Mouse (Mus musculus) liver, embryonic 14.5 days (tissue): ENCODE results near the gene Svip. TPM values are rescaled to one million over a fixed set of nuclear protein-coding genes. Genes with fewer than 3 reads are reported as not detected.
A peak's percentile ranks its signal among the peaks of the same experiment; 100 is the strongest.

ENCODE experiments used
- ATAC-seq: fragments of 200-750 bp; cut with Nextera tagmentation; 2 replicates; pipeline ENCODE4 v1.8.0; 2017; ENCODE audit warnings: moderate number of reproducible peaks, mild to moderate bottlenecking, moderate library complexity; ENCODE audit not compliant: insufficient read depth
- DNase-seq, 3 experiments: peaks; one replicate each; pipeline ENCODE4 v3.0.0-alpha.2; 2012 to 2013; ENCODE audit warnings: low read depth in 3 of 3, low spot score in 3 of 3
- H3K27ac ChIP-seq: fragments of 300-500 bp; sonication (generic); 2 replicates; pipeline ENCODE4 v1.5.1; 2014; ENCODE audit warnings: moderate library complexity, mild to moderate bottlenecking, control low read depth, inconsistent platforms
- H3K27me3 ChIP-seq: fragments of 300-500 bp; sonication (generic); 2 replicates; pipeline ENCODE4 v1.6.1; 2014; ENCODE audit warnings: mild to moderate bottlenecking, low read length, moderate library complexity; ENCODE audit not compliant: control insufficient read depth, insufficient read depth
- H3K36me3 ChIP-seq: fragments of 300-500 bp; sonication (generic); replicated peaks from 2 replicates; pipeline ENCODE4 v1.6.1; 2014; ENCODE audit warnings: low read depth; ENCODE audit not compliant: control insufficient read depth, insufficient read depth
- H3K4me1 ChIP-seq, 2 experiments: fragments of 200-500 bp in 1 of 2; fragments of 300-500 bp in 1 of 2; sonication (generic) in 1 of 2; replicated peaks; 2 replicates each; pipeline ENCODE4 v1.6.1; 2012 to 2014; ENCODE audit warnings: antibody characterized with exemption in 1 of 2, inconsistent platforms in 1 of 2, low read length in 1 of 2; ENCODE audit not compliant: control insufficient read depth in 2 of 2, insufficient read depth in 2 of 2
- H3K4me2 ChIP-seq: fragments of 300-500 bp; sonication (generic); 2 replicates; pipeline ENCODE4 v1.6.1; 2014; ENCODE audit warnings: low read depth, mild to moderate bottlenecking, control low read depth, moderate library complexity
- H3K4me3 ChIP-seq, 2 experiments: fragments of 200-500 bp in 1 of 2; fragments of 300-500 bp in 1 of 2; sonication (generic) in 1 of 2; 2 replicates each; pipeline ENCODE4 v1.5.1; 2012 to 2014; ENCODE audit warnings: low read depth in 2 of 2, low read length in 2 of 2, mild to moderate bottlenecking in 2 of 2, control low read depth in 1 of 2, inconsistent platforms in 1 of 2, moderate library complexity in 1 of 2; ENCODE audit not compliant: insufficient read depth in 1 of 2
- H3K9ac ChIP-seq: fragments of 300-500 bp; sonication (generic); replicated peaks from 2 replicates; pipeline ENCODE4 v1.6.1; 2014; ENCODE audit warnings: mild to moderate bottlenecking, control low read depth, moderate library complexity
- H3K9me3 ChIP-seq: fragments of 300-500 bp; sonication (generic); 2 replicates; pipeline ENCODE4 v1.6.1; 2016; ENCODE audit warnings: low read length, mixed read lengths; ENCODE audit not compliant: control insufficient read depth
- CTCF ChIP-seq: IDR thresholded peaks from 2 replicates; pipeline ENCODE4 v1.5.1; 2016; ENCODE audit warnings: antibody characterized with exemption, low read depth, control low read depth
- EP300 ChIP-seq: IDR thresholded peaks from 2 replicates; pipeline ENCODE4 v1.6.1; 2016; ENCODE audit warnings: antibody characterized with exemption, low read depth
- WGBS: fragments of 180-500 bp; shearing (Covaris S2); extraction: QIAGEN DNeasy Blood & Tissue Kit; methylation state at CpG from one replicate; pipeline ENCODE4 v1.1.7; 2014; ENCODE audit not compliant: insufficient replicate concordance; 5-methylcytosine and 5-hydroxymethylcytosine counted together
- polyA plus RNA-seq, 2 experiments: library from polyadenylated mRNA; depleted of rRNA in 1 of 2; stranded (reverse) in 1 of 2; unstranded in 1 of 2; fragments of >200 nt; fragmentation: Nextera tagmentation in 1 of 2; extraction: Ambion mirVana in 1 of 2; gene quantifications; 2 replicates each; pipeline versions ENCODE4 v1.2.1 to v1.2.3; 2012 to 2014

Svip gene
- polyA plus RNA-seq, 2 experiments: 12.4 to 23.6 TPM

DNA sequence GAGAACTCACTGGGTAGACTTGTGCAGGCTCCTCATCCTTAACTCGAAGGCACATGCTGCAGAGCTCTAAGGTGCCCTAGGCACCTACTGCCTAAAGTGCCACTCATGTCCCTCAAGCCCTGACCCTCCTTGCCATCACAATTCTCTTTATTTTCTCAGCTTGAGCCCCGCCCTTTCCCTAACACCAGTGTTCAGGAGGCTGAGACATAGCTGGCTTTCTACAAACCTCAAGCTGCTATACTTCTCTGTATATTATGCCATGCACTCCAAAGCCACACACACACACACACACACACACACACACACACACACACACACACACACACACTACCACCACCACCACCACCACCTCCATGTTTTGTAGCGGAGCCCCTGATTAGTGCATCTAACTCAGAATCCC lies 9.8 kb upstream of the Svip start, which contains the start of gene 1700015G11Rik:
TSS of gene 1700015G11Rik (minus strand) at position 101 of the 400 bp plus-strand sequence.
- no peak for DNase-seq
- no peaks in the 10 kb centered on the region for H3K27me3 ChIP-seq
- H3K9ac ChIP-seq: no peak within 1 kb of the TSS
- H3K4me2 ChIP-seq: no peak within 1 kb of the TSS
- WGBS: 46% methylated on average over 3 of the region's 3 CpGs
- no peak within 1 kb of the TSS for H3K4me3 ChIP-seq
- H3K27ac ChIP-seq: no peak within 1 kb of the TSS
- 0 out of 4 replicates have a peak, but pooled peaks cover 0 to 2% of the 10 kb centered on the region in 2 experiments for H3K4me1 ChIP-seq
- H3K9me3 ChIP-seq: no peaks in the 10 kb centered on the region
- no peak for ATAC-seq
- TF ChIP-seq CTCF: no peak
- TF ChIP-seq EP300: no peak
- no peaks in the 10 kb centered on the region for H3K36me3 ChIP-seq

DNA sequence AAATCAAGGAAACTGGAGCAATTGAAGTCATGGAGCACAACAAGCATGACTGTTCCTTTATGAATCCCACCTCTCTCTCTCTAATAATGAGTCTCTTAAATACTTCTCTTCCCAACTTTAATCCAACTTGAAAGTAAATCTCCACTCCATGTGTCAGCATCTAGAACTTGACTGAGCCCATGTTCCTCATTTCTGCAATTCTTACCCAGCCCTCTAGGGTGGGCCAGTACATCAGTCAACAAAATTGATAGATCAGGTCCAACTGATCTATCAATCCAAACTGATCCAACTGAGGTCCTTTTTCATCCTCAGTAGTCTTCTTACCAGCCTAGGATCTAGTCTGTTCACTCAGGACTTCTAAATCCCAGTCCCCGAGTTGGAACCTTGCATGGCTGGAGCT lies 9.4 kb upstream of the Svip start:
- no peak overlapping the region for H3K9ac ChIP-seq
- H3K4me3 ChIP-seq: no peak overlapping the region
- DNase-seq (no peak), ATAC-seq (no peak)
- TF ChIP-seq EP300: no peak
- peak; percentile 28; the same call in 1 of the 2 replicates for TF ChIP-seq CTCF
- H3K36me3 ChIP-seq: no peaks in the 10 kb centered on the region
- whole genome bisulfite sequencing: 61% methylated on average over 1 of the region's 1 CpGs
- H3K9me3 ChIP-seq: no peaks in the 10 kb centered on the region
- H3K27me3 ChIP-seq: no peaks in the 10 kb centered on the region
- H3K4me1 ChIP-seq: 0 out of 4 replicates have a peak, but pooled peaks cover 0 to 2% of the 10 kb centered on the region in 2 experiments
- no peak overlapping the region for H3K27ac ChIP-seq
- H3K4me2 ChIP-seq: no peak overlapping the region

- DNase-seq: no peak
- 0 out of 4 replicates have a peak, but pooled peaks cover 0 to 2% of the 10 kb centered on the region in 2 experiments for H3K4me1 ChIP-seq
- H3K4me3 ChIP-seq: no peak overlapping the region
- ATAC-seq: no peak
- WGBS: 67% methylated on average over 7 of the region's 7 CpGs
- H3K27ac ChIP-seq: no peak overlapping the region
- H3K9ac ChIP-seq: no peak overlapping the region
- no peaks in the 10 kb centered on the region for H3K9me3 ChIP-seq
- no peak overlapping the region for H3K4me2 ChIP-seq
- no peaks in the 10 kb centered on the region for H3K36me3 ChIP-seq
- no peaks in the 10 kb centered on the region for H3K27me3 ChIP-seq
- TF ChIP-seq EP300 (no peak), CTCF (no peak)
Observed at GRCm38 (mm10) chr7:52013457-52013856, 7.6 kb upstream of the Svip start.

- no peak overlapping the region for H3K9ac ChIP-seq
- no peak overlapping the region for H3K4me3 ChIP-seq
- no peaks in the 10 kb centered on the region for H3K9me3 ChIP-seq
- peak overlapping the region; percentile 88 for H3K4me2 ChIP-seq
- TF ChIP-seq CTCF (no peak), EP300 (no peak)
- ATAC-seq: no peak
- H3K4me1 ChIP-seq: peaks cover 18 to 20% of the 10 kb centered on the region in 2 experiments
- H3K27ac ChIP-seq: no peak overlapping the region
- 50% methylated on average over 2 of the region's 2 CpGs for WGBS
- DNase-seq: no peak
- no peaks in the 10 kb centered on the region for H3K27me3 ChIP-seq
- H3K36me3 ChIP-seq: peaks cover 6% of the 10 kb centered on the region
Observed at GRCm38 (mm10) chr7:52007138-52007537, 1.3 kb upstream of the Svip start.

DNA sequence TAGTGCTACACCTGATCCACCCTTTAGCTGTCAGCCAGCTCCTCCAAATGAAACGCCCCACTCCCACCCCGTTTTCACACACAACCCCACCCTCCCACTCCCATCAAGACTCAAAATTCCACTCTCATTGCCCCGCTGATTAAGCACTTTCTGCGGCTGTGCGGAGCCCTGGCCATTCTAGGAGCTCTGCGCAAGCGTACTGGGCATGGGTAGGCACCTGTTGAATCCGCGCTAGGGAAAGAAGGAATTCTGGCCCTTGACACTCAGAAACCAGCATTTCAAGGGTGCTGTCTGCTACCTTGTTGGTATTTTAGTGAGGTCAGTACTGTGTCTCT lies 445 bp upstream of the Svip start:
- 3% methylated on average over 9 of the region's 9 CpGs for WGBS

More for the DNA sequence above, 445 bp upstream of the Svip start:
- Histone ChIP-seq H3K4me2 (peak overlapping the region; percentile 88), H3K4me1 (peaks cover 18 to 20% of the 10 kb centered on the region in 2 experiments), H3K9me3 (no peaks in the 10 kb centered on the region), H3K9ac (peak overlapping the region; percentile 68), H3K27ac (peak overlapping the region; percentile 82), H3K27me3 (no peaks in the 10 kb centered on the region), H3K36me3 (peaks cover 6% of the 10 kb centered on the region), H3K4me3 (peak overlapping the region; percentile 66 to 73)
- no peak for ATAC-seq
- no peak for TF ChIP-seq CTCF
- no peak for TF ChIP-seq EP300
- DNase-seq: no peak
